Mouse (Mus musculus) left cerebral cortex, postnatal 25 days (tissue): ENCODE results near the gene Ptprs. TPM values are rescaled to one million over a fixed set of nuclear protein-coding genes. Genes with fewer than 3 reads are reported as not detected.

Experiments
- DNase-seq, 2 experiments: peaks; one replicate each; pipeline ENCODE4 v3.0.0; 2022; ENCODE audit warnings: low spot score in 2 of 2, mixed read lengths in 1 of 2
- intact Hi-C: fragments of 180-260 bp; cut with DNase I; formaldehyde crosslinking; loops from one replicate; pipeline ENCODE4 v1.15.1; 2025
- total RNA-seq, 2 experiments: library from RNA; stranded (reverse); gene quantifications; 2 replicates each; pipeline ENCODE4 v1.2.3; 2021

Ptprs gene
- total RNA-seq = 100 to 1,000 TPM; 621 to 622 TPM

DNA sequence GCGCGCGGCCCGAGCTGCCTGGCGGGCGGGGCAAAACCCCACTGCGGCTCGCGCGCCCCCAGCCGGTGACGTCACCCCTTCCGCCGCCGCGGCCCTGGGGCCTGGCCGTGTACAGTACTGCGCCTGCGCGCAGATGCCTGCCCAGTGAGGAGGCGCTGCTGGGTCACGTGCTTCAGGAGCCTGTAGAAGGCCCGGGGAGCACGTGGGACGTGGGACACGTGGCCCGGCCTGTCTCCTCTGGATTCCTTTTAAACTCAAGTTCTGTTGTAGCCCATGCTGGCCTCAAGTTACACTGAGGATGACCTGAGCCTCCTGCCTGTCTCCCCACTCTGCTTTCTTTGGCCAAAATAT, at the start of gene Ptprs:
Ptprs (minus strand) TSS at position 82 of the 351 bp plus-strand sequence.
- DNase-seq = peak; percentile 99
- intact Hi-C loops = loop anchor here (1.0 to 5.0 kb wide), 2 partner anchors 31 to 76 kb away; partner anchors contain the start of gene Gm20219

GRCm38 (mm10) chr17:56524943-56525342, 48.7 kb upstream of the Ptprs start:
- DNase-seq = no peak
- intact Hi-C loops = no loop called here

- DNase-seq = no peak
- intact Hi-C loops = no loop called here
These were observed 46.5 kb upstream of the Ptprs start for GRCm38 (mm10) chr17:56522744-56523143.

DNA sequence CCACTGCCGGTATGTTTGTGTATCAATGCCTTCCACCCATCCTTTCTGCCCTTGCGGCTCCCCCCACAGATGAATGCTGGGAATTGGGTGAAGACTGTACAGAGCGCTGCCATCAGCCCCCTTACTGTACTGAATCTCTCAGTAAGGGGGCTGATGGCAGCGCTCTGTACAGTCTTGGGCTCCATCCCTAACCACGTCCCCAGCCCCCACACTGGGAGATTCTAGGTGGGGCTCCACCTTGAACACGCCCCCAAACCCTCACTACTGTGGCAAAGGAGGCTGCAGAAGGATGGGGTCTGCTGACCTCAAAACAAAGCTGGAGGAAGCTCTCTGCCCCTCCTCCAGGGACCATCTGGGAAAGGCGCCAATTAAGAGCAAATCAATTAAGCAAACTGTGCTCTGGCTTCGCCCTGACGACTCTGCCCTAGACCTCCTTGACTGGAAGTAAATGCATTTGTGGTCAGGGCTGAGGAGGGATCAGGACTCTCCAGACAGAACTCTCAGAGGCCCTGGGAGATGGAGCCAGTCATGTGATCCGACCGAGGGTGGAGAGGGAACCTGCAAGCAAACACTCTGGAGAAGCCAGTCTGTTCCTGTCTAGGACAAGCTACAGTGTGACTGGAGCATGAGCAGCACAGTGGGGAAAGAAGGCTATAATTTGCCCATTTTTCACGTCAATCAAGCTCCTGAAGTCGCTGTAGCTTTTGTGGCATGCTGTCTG, 39.6 kb upstream of the Ptprs start:
- no peak for DNase-seq

DNA sequence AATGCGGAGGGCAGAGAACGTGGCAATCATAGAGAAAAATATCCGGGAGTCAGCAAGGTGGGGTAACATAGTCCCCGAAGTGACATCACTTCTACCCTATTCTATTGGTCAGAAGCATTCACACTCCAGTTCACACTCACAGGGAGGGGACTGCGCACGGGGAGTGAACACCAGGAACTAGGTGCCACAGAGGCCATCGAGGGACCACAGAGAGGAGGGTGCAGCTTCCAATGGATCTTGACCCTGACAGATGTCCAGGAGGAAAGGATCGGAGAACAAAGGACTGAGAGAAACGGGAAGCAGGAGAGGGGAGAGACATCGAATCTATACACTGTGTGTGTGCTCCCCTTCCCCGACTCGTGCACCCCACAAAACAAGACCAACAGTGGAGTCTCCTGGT, 38.6 kb upstream of the Ptprs start:
- intact Hi-C loops = no loop called here
- peak in 1 of 2 experiments; percentile 0 for DNase-seq

More for the DNA sequence above, 39.6 kb upstream of the Ptprs start:
- intact Hi-C loops = no loop called here

DNA sequence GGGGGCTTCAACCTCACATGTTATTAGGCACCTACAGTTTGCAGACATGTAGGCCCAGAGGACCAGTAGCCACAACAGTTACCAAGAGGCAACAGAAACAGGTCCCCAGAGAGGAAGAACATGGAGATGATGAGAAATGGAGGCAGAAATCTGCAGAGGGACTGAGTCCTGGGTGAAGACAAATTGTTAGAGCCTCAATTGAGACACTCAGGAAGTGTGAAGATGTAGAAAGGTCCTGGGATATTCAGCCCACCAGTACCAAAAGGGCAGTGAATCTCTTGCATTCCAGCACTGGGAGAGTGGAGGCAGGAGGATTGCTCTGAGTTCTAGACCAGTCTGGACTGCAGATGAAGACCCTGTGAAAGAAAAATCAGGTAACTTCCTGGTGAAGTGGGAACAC, 38.0 kb upstream of the Ptprs start:
- intact Hi-C loops = no loop called here
- no peak for DNase-seq

- no peak for DNase-seq
- intact Hi-C loops = no loop called here
These were observed 36.0 kb upstream of the Ptprs start, which contains the start of gene Znrf4 for GRCm38 (mm10) chr17:56512310-56512709. Gene Znrf4 (minus strand): TSS chr17:56512431.

GRCm38 (mm10) chr17:56511707-56512090, 35.4 kb upstream of the Ptprs start:
- intact Hi-C loops = no loop called here
- DNase-seq = peak in 1 of 2 experiments; percentile 1

- DNase-seq = peak; percentile 2
- intact Hi-C loops = no loop called here
These were observed 34.9 kb upstream of the Ptprs start for GRCm38 (mm10) chr17:56510970-56511706.

DNA sequence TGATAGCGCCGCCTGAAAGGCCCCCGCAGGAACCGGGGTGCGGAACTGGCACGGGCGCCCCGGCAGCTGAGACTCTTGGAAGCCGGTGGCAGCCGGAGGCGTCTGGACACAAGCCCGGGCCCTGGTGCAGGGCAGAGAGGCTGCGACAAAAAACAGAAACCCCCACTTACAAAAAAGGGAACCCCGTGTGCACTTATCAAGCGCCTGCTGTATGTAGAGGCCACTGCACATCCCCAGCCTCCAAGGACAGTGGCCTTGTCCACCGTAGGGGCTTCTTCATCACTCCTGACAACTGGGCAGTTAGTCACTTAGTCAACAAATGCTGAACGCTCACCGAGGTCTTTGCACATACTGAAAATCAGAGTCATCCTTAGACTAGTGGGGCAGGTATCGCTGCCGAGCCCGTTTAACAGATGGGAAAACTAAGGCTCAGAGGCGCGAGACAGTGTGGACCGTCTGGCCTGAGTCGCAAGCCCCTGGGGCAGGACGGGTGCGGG, 34.2 kb upstream of the Ptprs start:
- intact Hi-C loops = no loop called here
- peak; percentile 13 to 38 for DNase-seq

GRCm38 (mm10) chr17:56509707-56510472, 33.6 kb upstream of the Ptprs start:
- DNase-seq = peak; percentile 11 to 14
- intact Hi-C loops = no loop called here

DNA sequence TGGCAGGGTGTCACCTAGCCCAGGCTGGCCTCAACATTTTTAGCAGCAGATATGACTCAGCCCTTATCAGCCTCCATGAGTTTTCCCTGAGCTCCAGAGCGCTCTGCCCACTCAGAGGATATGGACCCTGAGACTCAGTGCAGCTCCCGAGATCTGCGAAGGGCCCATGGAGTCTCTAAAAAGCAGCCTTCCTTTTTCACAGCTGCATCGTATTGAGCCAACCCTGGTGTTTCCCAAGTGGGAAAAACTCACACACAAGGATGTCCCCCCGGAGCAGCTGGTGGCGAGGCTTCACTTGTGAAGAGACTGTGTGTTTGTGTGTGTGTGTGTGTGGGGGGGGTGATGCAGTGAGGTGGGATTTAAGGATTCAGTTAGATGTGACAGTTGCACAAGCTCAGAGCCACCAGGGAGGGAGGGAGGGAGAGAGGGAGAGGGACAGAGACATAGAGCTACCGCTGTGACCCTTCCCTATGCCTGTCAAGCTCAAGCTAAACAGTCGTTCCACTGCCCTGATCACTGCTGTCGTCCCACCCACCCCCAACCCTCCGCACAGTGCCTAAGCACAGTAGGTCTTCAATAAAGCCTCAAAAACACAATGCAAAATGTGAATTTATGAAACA, 32.8 kb upstream of the Ptprs start:
- DNase-seq = peak in 1 of 2 experiments; percentile 14
- intact Hi-C loops = no loop called here

DNA sequence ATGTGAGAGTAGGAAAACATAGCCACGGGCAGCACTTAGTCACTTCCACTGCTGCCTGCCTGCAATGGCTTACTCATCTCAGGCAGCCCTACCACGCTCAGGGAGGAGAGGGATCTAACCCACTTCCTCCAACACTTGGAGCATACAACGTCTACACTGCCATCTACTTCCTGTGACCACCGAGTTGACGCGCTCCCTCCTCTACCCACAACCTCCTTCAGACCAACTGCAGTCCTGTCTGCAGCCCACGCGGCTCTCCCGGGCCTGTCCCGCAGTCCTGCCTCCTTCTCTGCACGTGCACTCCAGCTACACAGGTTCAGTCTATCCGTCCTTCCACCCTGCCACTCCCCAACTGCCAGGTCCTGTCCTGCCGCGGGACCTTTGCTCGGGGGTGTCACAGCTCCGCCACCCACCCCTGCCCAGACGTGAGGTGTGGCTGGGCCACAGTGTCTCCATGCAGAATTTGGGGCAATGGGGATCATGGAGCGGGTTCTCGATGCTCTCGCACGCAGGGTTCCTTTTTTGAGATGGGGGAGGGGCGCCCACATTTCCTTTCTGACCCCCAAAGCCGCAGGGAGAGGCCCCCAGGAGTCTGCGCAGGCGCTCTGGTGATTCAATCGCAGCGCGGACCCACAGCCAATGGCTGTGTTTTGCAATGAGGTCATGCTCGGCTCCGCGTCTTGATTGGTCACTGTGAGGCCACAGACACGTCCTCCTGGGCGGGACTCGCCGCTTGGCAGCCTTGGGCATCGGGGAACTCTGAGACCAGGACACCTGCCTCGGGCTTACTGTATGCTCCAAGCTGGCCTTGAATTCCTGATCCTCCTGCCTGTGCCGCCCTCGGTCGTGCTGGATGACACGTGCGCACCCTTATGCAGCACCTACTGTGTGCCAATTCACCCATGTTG, 31.1 kb upstream of the Ptprs start:
- peak; percentile 97 to 99 for DNase-seq
- intact Hi-C loops = loop anchor here (1.0 kb wide), 1 partner anchor 31 kb away; the partner anchor contains the start of gene Ptprs

GRCm38 (mm10) chr17:56506417-56507065, 30.3 kb upstream of the Ptprs start:
- DNase-seq = no peak
- intact Hi-C loops = loop anchor here (1.0 kb wide), 1 partner anchor 30 kb away; the partner anchor contains the start of gene Ptprs

GRCm38 (mm10) chr17:56505401-56505800, 29.1 kb upstream of the Ptprs start:
- intact Hi-C loops = no loop called here
- no peak for DNase-seq

- peak; percentile 74 to 76 for DNase-seq
- intact Hi-C loops = loop anchor here (2.0 to 5.0 kb wide), 2 partner anchors 35 to 50 kb away; no protein-coding TSS in a partner anchor
These were observed 26.2 kb upstream of the Ptprs start for GRCm38 (mm10) chr17:56502526-56502925.

DNA sequence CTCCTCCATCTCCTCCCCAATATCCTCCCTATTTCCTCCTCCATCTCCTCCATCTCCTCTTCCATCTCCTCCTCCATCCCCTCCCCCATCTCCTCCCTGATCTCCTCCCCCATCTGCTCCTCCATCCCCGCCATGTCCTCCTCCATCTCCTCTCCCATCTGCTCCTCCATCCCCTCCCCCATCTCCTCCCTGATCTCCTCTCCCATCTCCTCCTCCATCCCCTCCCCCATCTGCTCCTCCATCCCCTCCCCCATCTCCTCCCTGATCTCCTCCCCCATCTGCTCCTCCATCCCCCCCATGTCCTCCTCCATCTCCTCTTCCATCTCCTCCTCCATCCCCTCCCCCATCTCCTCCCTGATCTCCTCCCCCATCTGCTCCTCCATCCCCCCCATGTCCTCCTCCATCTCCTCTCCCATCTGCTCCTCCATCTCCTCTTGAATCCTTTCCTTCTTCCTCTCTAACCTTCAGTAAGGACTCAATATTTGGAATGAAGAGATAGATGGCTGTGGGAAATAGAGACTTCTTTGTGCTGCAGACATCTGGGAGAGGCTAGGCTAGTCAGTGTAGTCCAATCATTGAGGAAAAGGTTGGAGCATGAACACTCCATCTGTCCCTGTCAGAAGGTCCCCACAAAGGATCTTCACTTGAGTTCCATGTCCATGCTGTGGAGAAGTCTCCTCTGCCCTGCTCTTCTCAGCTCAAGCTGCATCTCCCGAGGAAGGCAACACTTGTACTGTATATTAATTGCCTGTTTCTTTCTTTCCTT, 25.5 kb upstream of the Ptprs start:
- intact Hi-C loops = loop anchor here (2.0 to 5.0 kb wide), 2 partner anchors 35 to 51 kb away; no protein-coding TSS in a partner anchor
- peak in 1 of 2 experiments; percentile 11 for DNase-seq
